21 mouse cellular contexts compared by ENCODE assay signal in the genomic region with DNA sequence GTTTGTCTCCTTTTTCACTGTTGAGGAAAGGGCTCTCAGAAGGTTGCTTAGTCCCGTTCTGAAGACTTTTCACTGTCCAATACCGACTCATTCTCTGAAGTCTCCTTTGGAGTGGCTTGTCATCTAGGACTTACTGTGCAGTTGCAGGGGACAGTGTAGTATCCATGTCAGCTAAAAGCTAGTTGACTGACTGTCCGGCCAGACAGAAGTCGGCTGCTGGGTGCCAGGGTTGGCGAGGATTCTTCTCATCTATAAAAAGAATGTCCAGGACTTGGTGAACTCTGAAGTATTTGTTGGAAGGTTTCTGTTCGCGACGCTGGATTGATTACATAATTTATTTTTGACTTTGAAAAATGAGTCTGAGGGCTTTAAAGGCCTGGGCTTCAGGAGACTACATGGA. TPM values are rescaled to one million over a fixed set of nuclear protein-coding genes. Genes with fewer than 3 reads are reported as not detected.
DNase-seq lines count a peak whose midpoint lies in the region; ATAC-seq and TF ChIP-seq lines count a peak whose summit lies in the region.
"Had no signal": no experiment of that assay in that cellular context is flagged by ENCODE, and none has a peak within 500 bp of the region (broad histone marks: within the 10 kb centered on the region; RNA-seq: fewer than 3 reads in every experiment).

No protein-coding gene starts in this region.

- no peak for DNase-seq in lung, postnatal 4 days
- peak; percentile 78 for DNase-seq in gastrocnemius, adult 2 months
- peak; percentile 29 for DNase-seq in gastrocnemius, postnatal 10 days
- DNase-seq in skeletal muscle tissue, adult 2 months (ENCODE audit: low read depth, low spot score): peak; percentile 88
- DNase-seq: adrenal gland, postnatal 25 days; cerebellum, adult 18-20 months; cerebellum, adult 9-11 months; cerebellum, postnatal 36 days; heart, adult 11 months had no signal

- H3K4me1 ChIP-seq in lung, embryonic 16.5 days (replicated peaks; ENCODE audit: control insufficient read depth, insufficient read depth, low read length): no peaks in the 10 kb centered on the region; the same call in 1 of the 2 replicates
- no peaks in the 10 kb centered on the region for H3K4me1 ChIP-seq in kidney, embryonic 15.5 days
- H3K4me1 ChIP-seq: embryonic facial prominence, embryonic 13.5 days; forebrain, embryonic 12.5 days; heart, embryonic 15.5 days; hindbrain, embryonic 10.5 days had no signal

- no peaks in the 10 kb centered on the region for H3K9me3 ChIP-seq in lung, embryonic 16.5 days (ENCODE audit: control insufficient read depth, low read length)
- no peaks in the 10 kb centered on the region for H3K9me3 ChIP-seq in kidney, embryonic 15.5 days (replicated peaks)
- H3K9me3 ChIP-seq: embryonic facial prominence, embryonic 13.5 days; forebrain, embryonic 12.5 days; heart, embryonic 15.5 days; hindbrain, embryonic 10.5 days had no signal

- no peaks in the 10 kb centered on the region for H3K36me3 ChIP-seq in lung, embryonic 16.5 days (ENCODE audit: control insufficient read depth, insufficient read depth, low read length)
- H3K36me3 ChIP-seq in kidney, embryonic 15.5 days: no peaks in the 10 kb centered on the region
- H3K36me3 ChIP-seq: embryonic facial prominence, embryonic 13.5 days; forebrain, embryonic 12.5 days; heart, embryonic 15.5 days; hindbrain, embryonic 10.5 days had no signal

- H3K27ac ChIP-seq in lung, embryonic 16.5 days (ENCODE audit: low read length): no peak overlapping the region
- H3K27ac ChIP-seq in gastrocnemius, adult 2 months: peak overlapping the region; percentile 88
- no peak overlapping the region for H3K27ac ChIP-seq in kidney, embryonic 15.5 days
- H3K27ac ChIP-seq: embryonic facial prominence, embryonic 13.5 days; forebrain, embryonic 12.5 days; heart, embryonic 15.5 days; hindbrain, embryonic 10.5 days; hindbrain, embryonic 14.5 days had no signal

- H3K4me3 ChIP-seq in lung, embryonic 16.5 days (ENCODE audit: low read length): no peak overlapping the region
- H3K4me3 ChIP-seq in gastrocnemius, adult 2 months: peak overlapping the region; percentile 67
- no peak overlapping the region for H3K4me3 ChIP-seq in kidney, embryonic 15.5 days (replicated peaks)
- H3K4me3 ChIP-seq: embryonic facial prominence, embryonic 13.5 days; forebrain, embryonic 12.5 days; heart, embryonic 15.5 days; hindbrain, embryonic 10.5 days had no signal

- ATAC-seq in lung, embryonic 16.5 days (ENCODE audit: low read depth): peak; percentile 52; the same call in 1 of the 2 replicates
- ATAC-seq in kidney, embryonic 15.5 days (replicated peaks; ENCODE audit: low FRiP score): no peak
- ATAC-seq: activated CD4-positive, CD25-positive, alpha-beta regulatory T cell, adult 4 months; forebrain, embryonic 16.5 days; Patski had no signal

- no peak overlapping the region for H3K9ac ChIP-seq in lung, embryonic 16.5 days (ENCODE audit: low read length)
- H3K9ac ChIP-seq in kidney, embryonic 15.5 days: no peak overlapping the region
- H3K9ac ChIP-seq: embryonic facial prominence, embryonic 13.5 days; forebrain, embryonic 12.5 days; heart, embryonic 15.5 days; hindbrain, embryonic 14.5 days had no signal

- no peak for TF ChIP-seq CTCF in gastrocnemius, adult 2 months (IDR thresholded peaks at IDR 0.05)

- intact Hi-C loops in gastrocnemius, adult 2 months (cut with DNase I): loop anchor here (1.0 kb wide), 1 partner anchor 17 kb away; no protein-coding TSS in a partner anchor

- no peaks in the 10 kb centered on the region for H3K27me3 ChIP-seq in lung, embryonic 16.5 days (ENCODE audit: control insufficient read depth, insufficient read depth, low read depth, low read length)
- H3K27me3 ChIP-seq in kidney, embryonic 15.5 days: no peaks in the 10 kb centered on the region
- H3K27me3 ChIP-seq: CH12.LX; embryonic facial prominence, embryonic 13.5 days; forebrain, embryonic 12.5 days; heart, embryonic 15.5 days; Patski had no signal

- no peak overlapping the region for H3K4me2 ChIP-seq in lung, embryonic 16.5 days (ENCODE audit: low read depth, low read length)
- no peak overlapping the region for H3K4me2 ChIP-seq in kidney, embryonic 15.5 days
- H3K4me2 ChIP-seq: embryonic facial prominence, embryonic 13.5 days; forebrain, embryonic 12.5 days; heart, embryonic 11.5 days; heart, embryonic 15.5 days; hindbrain, embryonic 14.5 days had no signal

- WGBS in lung, embryonic 16.5 days: 60% methylated on average over 8 of the region's 8 CpGs
- WGBS in kidney, embryonic 15.5 days: 67% methylated on average over 8 of the region's 8 CpGs

RNA-seq across cellular contexts. Expression of a gene that starts 24.4 kb away (rescaled TPM):
- 38.9 and 41.5 TPM in 2 replicates for polyA plus RNA-seq in lung, embryonic 16.5 days (2015; fragmentation: Nextera tagmentation; extraction: Ambion mirVana)
- 10 to 100 TPM; 46.4 to 46.9 TPM for total RNA-seq in gastrocnemius, adult 2 months (2021)
- 10 to 100 TPM; 35.5 to 36.8 TPM for total RNA-seq in gastrocnemius, postnatal 10 days (2021)
- 32.0 and 36.3 TPM in 2 replicates for polyA plus RNA-seq in kidney, embryonic 15.5 days (2015; fragmentation: Nextera tagmentation; extraction: Ambion mirVana)

Comparison
In these comparisons a context has a peak if more than half of its experiments do, and no peak if none do; other contexts are left out.
1. DNase-seq: peak in gastrocnemius, adult 2 months (single experiment), gastrocnemius, postnatal 10 days (single experiment) and skeletal muscle tissue, adult 2 months (single experiment); none in lung, postnatal 4 days (0 of 2).